Mouse (Mus musculus) retina, adult 2 months (tissue): Measurements from ENCODE around the gene Stub1.
A peak's percentile ranks its signal among the peaks of the same experiment; 100 is the strongest.
"Not testable (repeated sequence)": the region's sequence is repeated elsewhere in the genome, so short reads cannot be mapped to it uniquely, and the experiment has no call there.

ENCODE experiments used
- DNase-seq: peaks from one replicate; pipeline ENCODE4 v3.0.0-alpha.2; 2012; ENCODE audit warnings: low read depth, low spot score

Stub1 gene

DNA sequence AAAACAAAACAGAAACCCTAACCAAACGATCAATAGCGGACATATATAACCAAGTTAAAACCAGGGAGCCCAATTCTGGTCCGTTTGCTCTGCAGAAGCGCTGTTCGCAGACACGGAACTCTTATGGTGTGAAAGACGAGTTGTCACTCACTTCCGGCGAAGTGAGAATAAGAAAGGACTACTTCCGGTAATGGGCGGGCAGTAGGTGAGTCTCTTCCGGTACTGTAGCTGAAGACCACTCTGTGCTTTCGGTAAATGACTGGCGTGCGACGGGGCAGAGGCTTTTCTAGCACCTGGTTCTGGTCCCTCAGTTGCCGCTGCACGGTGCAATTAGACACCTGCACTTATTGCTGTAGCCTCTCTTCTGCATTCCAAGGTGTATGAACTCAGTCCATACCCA, 9.8 kb downstream of the Stub1 start, which contains the start of gene Wdr24:
Gene Wdr24 (plus strand): TSS at position 176 of the 400 bp plus-strand sequence.
- peak; percentile 83 for DNase-seq

DNA sequence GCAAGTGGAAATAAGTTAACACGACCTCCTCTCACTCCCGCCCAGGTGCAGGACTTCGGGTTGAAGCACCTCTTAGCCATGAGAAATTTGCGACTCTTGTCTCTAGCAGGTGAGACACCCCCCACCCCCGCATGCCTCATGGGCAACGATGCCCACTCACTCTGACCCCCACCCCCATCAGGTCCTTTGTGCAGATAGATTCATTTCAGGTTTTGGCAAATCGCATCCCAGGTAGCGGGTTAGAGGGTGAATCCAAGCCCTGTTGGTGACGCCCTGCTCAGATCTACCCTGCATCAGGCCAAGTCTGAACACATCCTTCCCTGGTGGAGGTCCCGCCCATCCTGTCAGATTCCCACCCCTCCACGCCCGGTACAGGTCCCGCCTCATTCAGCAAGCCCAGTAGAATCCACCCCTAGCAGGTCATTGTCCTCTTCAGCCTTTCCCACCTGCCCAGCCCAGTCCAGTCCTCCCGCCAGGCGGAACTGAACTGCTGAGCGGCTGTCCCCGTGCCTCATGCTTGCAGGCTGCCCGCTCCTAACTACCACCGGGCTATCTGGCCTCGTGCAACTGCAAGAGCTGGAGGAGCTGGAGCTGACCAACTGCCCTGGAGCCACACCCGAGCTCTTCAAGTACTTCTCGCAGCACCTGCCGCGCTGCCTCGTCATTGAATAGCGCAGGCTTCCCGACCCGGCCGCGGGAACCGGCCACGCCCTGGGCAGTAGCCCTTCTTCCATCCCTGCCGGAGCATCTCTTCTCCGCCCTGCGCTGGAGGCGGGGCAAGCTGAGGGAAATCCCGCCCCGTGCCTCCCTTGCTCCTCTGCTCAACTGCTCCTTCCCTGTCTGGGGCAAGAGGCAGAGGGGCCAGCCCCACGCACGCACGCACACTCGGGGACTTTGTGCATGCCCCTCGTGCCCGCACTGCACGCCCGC, 14.1 kb downstream of the Stub1 start:
- DNase-seq: no peak

DNA sequence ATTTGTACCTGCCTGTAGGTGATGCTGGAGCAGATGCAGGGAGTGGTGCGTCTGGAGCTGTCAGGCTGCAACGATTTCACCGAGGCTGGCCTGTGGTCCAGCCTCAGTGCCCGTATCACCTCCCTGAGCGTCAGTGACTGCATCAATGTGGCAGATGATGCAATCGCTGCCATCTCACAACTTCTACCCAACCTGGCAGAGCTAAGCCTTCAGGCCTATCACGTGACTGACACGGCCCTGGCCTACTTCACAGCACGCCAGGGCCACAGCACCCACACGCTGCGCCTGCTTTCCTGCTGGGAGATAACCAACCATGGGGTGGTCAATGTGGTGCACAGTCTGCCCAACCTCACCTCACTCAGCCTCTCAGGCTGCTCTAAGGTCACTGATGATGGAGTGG, 15.5 kb downstream of the Stub1 start:
- no peak for DNase-seq

DNA sequence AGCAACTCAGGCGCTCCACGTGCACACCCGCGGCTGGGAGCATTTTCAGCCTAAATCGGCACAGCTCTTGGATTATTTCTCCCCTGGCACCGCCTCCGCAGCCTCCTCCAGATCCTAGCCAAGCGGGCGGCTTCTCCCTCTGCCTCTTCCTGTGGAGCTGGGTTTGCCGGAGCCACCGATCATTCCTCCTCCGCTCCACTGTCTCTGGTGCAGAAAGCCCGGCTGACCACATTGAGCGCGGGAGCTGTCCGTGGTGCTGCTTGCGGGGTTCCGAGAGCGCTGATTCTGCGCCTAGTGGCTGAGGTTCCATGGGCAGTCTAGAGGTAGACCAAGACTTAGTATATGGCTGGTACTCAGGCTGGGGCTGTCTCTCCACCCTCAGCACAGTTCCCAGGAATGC, 19.7 kb downstream of the Stub1 start:
- no peak for DNase-seq

DNA sequence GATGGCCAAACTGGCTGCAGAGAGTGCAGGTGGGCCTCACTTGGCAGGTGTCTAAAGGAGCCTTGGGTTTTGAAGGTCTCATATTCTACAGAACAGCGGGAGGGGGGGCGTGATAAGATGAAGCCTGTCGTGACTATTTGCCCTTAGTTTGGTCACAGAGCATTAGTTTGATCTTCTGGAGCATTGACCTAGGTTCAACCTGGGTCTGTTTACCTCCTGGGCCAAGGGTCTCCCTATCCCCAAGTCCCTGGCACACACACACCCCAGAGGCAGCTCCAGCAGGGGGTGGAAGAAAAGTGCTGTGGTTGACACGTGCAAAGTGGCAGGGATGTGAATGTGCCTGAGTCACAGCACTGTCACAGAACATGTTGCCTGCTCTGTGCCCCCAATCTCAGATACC, 22.3 kb downstream of the Stub1 start:
- no peak for DNase-seq

DNA sequence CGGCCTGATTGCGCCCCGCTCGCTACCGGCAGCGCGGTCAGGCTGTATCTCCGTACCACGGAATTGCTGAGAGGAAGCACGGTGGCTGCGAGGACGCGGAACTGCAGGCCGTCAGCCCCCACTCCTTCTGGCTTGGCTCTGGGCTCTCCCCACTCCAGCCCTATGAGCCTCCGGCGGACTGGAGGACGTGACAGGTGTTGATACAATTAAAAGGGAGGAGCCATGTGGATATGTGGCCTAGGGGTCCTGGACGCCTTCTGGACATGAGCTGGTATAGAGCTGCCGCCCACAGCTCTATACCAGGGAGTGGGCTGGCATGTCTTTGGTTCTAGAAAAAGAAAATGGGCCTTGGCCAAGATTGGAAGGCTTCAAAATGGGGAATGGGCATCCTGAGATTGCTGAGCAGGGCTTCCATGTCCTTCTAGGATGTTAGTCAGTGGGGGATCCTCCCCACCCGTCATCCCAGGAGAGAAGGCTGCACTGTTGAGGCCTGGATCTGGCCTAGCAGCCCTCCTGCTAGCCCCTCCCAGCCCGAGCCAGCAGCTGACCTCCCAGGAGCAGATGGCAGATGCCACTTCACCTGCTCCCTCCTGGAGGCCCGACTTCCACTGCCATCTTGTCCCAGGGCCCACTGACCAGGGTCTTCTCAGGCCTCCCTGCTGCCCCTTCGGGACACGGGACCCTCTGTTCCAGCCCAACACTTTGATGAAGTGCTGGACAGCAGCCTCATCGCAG, 23.4 kb downstream of the Stub1 start:
- no peak for DNase-seq

DNA sequence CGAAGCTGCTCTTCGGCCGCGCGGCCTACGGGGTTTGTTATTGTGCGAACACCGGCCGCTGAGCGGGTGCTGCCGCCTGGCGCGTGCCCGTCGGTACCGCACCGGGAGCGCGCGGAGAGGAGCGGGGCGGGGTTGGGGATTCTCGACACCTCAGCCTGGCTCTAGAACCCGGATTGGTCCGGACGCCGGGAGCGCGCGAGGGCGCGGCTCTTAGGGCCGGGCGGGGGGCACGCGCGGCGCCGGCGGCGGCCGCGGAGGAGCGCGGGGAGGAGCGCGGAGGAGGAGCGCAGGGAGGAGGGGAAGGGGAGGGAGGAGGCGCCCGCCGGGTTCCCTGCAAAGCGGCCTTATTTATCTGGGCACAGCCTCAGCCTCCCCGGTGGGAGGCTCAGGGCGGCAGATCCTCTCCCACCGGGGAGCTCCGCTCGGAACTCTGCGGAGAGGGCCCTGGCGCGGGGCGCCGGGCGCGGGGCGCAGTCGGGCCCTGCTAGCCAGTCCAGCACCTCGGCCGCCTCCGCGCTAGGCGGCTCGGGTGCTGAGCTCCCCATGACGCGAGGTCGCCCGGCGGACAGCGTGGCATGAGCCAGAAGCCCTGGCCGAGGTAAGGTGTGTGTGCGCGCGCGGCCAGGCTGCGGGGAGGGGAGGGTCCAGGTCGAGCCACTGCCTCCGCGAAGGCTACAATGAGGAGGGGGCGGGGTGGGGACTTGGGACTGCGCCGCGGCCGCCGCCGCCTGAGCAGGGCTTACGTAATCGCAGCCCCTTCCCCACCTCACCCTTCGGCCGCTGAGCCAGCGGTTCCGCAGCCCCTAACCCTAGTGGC, 24.2 kb downstream of the Stub1 start, which contains the start of gene Fbxl16:
Gene Fbxl16 (plus strand): TSS at position 297 of the 817 bp plus-strand sequence.
- peak; percentile 88 for DNase-seq

DNA sequence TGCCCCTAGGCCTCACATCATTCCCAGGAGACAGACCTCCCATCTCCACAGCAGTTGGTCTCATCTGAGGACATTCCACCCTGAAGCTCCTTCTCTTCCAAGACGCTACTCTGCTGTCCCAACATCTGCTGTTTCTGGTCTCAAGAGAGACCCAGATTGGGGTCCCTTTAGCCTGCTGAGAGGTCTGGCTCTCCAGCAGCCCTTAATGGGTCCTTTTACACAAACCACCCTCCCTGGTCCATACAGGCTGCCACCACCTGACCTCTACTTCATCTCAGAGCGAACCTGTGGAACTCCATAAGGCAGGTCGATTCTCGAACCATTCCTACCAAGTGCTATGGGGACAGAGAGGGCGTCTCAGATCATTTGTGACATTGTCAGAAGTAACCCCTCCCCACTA, 25.2 kb downstream of the Stub1 start:
- DNase-seq: no peak

DNA sequence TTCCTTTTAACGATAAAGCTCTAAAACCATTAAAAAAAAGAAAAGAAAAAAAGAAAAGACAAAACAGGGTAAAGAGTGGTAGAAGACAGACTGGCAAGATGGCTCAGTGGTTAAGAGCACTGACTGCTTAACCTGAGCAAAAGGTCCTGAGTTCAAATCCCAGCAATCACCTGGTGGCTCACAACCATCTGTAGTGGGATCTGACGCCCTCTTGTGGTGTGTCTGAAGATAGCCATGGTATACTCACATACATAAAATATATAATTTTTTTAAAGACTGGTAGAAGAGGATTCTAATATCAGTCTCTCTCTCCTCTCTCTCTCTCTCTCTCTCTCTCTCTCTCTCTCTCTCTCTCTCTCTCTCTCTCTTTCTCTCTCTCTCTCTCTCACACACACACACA, 25.8 kb downstream of the Stub1 start:
- DNase-seq: not testable (repeated sequence)

DNA sequence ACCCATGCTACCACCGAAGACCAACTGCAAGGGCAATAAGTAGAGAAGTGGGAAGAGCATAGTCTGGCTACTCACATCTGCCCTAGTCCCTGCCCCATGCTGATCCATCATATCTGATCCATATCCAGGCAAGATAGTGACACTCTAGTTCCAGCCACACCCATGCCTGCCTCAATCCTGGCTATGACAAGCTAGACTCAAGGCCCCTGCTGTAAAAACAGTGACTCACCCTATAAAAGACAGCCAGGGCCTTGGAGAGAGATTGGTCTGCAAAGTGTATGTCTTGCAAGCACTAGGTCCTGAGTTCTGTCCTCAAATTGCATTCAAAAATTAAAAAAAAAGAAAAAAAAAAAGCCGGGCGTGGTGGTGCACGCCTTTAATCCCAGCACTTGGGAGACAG, 26.7 kb downstream of the Stub1 start:
- DNase-seq: no peak

DNA sequence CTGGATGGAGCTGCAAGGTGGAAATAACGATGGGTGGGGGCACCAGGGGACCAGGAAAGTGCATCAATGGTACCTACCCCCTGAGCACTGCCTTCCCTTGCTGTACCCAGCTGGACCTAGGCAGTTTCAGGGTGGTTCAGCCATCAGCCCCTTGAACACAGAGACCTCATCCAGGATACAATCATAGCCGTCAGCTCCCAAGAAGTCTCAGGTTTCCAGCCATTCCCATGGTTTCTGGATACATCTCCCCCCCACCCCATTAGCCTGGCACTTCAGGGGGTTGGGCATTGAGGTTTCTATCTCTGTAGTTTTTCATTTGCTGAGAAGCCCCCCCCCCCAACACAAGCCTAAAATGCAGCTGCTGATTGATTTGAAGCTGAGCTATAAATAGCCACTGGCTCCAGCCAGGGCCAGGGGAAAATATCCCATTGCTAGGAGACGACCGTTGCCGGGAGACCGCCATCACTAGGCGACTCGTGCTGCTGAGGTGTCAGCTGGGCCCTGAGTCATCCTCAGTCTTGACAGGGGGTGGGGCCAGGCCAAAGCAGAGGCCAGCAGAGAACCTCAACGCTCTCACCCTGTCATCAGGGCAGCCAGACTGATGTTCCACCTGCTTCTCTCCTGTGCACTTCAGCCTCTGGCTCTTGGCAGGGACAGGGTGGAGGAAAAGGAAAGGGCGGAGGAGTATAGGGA, 30.2 kb downstream of the Stub1 start:
- no peak for DNase-seq

DNA sequence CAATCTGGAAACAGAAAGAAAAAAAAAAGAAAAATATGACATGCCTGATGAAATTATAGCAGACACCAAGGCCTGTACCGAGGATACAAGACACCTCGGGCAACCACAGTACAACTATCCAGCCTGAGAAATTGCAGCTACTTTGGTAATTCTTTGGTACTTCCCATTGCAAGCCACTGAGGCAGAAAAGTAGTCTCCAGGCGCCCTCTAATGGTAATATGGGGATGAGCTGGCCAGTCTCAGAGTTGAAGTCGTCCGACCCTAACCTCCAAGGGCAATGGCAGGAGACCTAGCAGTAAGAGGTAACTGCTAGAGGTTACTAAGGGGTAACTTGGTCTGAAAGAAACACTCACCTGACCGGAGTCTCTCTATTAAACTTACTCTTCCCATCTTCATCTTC, 32.2 kb downstream of the Stub1 start:
- no peak for DNase-seq

DNA sequence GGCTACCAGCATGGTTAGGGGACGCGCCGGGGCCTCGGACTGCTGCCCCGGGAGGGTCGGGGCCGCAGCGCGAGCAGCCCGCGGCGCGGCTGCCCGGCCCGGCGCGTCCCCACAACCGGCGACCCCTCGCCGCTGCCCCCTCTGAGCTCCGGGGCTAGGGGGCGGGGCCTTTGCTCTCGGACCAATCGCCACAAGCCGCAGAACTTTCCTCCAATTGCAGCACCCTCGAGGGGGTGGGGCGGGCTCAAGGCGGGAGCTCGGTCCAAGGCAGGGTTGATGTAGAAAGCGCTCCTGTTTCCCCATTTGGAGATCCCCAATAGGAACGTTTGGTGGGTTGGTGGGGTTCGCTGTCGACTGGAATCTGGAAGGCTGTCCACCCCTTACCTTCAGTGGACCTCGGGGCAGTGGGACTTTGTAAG, 36.2 kb downstream of the Stub1 start, which contains the start of gene Metrn:
Gene Metrn (minus strand): TSS at position 186 of the 419 bp plus-strand sequence.
- DNase-seq: no peak

DNA sequence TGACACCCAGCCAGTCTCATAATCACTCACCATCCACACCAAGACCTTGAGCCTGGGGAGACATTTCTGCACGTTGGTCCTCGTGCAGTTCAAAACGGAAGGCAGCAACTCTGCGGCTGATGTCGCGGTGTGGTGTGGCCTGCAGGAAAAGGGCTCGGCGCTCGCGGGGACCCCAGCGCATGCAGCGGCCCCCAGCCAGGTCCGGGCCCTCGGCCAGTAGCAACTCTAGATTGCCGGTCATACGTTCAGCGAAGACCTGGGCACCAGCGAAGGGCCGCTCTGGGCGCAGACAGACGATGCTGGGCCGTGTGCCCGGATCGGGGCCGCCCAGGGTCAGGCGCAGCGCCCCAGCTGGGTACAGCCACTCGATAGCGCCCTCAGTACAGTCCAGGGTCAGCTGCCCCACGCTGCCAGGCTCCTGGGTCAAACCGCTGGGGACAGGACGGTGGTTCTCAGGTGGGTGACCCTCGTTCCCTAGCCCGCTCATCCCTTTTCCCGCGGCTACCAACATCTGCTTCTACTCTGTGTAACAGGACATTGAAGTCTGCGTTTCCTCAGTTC, 36.9 kb downstream of the Stub1 start:
- no peak for DNase-seq

DNA sequence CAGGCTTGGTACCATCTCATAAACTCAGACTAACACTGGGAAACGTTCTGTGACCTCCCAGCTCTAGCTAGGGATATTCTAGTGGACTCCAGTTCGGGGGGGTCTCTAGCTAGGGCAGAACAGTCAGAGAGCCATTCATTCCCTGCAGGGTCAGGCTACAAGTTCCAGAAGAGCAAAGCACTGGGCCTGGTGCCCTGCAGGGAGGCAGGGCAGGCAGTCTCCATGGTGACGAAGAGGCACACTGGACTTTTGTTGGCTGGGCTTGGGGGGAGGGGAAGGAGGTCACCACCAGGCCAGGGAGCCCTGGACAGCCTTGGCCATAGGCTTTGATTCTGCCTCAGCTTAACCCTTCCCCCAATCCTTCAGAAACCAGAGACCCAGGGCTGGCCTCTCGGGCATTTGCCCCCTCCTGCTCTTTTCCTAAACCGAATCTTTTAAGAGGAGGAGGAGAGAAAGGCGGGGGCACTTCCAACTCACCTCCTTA, 37.6 kb downstream of the Stub1 start, which contains the start of gene AC134908.4:
Gene AC134908.4 (minus strand): TSS at position 51 of the 484 bp plus-strand sequence.
- no peak for DNase-seq

DNA sequence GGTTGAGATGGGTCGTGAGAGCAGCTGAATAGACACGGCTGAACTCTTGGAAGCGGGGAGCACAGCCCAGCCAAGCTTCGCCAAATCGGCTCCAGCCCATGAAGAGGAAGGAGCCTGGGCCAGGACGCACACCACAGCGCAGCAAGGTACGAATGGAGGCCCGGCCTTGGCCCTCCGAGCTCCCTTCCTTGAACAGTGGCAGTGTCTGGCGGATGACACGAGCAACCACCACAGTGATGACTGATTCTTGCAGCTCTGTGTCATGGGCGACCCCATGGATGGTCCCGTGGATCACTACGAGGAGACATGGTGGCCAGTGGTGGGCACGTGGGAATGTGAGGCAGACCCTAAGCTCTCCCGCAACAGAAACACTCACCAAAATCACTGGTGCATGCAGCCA, 38.2 kb downstream of the Stub1 start:
- DNase-seq: no peak

DNA sequence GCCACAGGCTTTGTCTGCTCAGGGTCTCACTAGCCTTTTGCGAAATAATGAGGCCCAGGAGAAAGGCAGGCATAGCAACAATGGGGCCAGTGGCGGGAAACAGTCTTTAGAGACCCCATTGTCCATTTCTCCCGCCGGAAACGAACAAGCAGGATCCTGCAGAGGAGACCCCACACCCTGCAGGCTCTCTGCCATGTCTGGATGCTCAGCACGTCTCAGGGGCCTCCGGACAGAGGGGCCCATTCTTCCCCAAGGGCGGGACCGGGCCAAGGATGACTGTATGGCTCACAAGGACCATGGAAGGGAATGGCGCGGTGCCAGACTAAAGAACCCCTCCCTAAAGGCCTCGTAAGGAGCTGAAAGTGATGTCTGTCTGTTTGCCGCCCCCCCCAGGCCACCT, 39.0 kb downstream of the Stub1 start:
- DNase-seq: no peak

DNA sequence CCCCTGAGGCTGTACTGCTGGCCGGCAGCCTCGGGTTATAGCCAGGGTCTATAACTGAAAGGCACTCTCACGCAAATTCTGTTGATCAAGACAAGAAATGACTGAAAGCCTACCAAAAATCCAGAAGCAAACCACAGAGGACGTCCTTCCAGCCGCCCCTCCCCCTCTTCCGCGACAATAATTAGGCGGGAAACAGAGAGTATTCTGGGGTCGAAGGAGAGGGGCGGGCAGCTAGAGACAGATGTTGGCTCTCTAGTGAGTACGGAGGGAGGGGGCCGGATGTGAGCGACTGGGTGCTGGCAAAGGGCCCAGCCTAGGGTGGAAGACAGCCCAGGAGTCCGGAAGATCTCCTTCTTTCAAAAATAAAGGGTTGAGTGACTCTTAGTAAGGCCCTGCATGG, 40.6 kb downstream of the Stub1 start, which contains the start of gene Fam173a:
Gene Fam173a (minus strand): TSS at position 287 of the 400 bp plus-strand sequence.
- DNase-seq: no peak

DNA sequence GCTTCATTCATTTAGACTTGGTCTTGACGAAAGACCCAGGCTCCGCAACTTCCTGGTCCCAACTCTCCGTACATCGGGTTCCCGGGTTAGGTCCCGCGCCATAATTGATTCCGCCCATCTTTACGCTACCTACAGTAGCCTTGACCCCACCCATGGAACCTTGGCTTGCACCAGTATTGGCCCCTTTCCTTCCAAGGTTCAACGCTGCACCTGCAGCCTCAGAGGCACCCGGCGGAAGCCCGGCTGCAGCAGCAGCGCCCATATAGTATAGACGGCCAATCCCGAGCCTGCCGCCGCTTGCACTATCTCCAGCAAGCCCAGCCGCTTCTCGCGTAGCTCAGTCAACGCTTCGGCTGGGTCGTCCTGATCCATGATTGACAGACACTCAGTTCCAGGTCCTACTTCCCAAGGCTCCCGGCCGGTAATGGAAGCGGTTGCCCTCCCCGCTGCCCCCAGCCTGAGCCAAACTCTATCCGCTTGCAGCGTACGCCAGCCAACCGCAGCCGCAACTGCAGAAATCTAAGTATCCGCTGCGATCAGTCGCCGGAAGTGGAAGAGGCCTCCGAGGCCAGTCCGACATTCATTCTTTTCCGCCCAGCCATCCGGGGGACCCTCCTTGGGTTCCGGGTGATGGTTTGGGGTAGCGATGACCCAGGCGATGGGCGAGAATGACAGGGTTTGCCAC, 41.2 kb downstream of the Stub1 start:
- DNase-seq: peak; percentile 74
